Mouse (Mus musculus): ENCODE data around the gene Ms4a15.

GRCm38 (mm10) chr19:10988563-10988962 is 4.5 kb downstream of the Ms4a15 start:
- TF ChIP-seq CTCF (conservative IDR thresholded peaks at IDR 0.05; ENCODE audit: low read length) (no peak), NANOG (IDR thresholded peaks at IDR 0.05; ENCODE audit: borderline replicate concordance, low read length) (no peak), POU5F1 (IDR thresholded peaks at IDR 0.05; ENCODE audit: borderline replicate concordance, low read length) (no peak)
